Mouse (Mus musculus) liver, postnatal 0 days (tissue): ENCODE measurements around the gene Cldn10. TPM values are rescaled to one million over a fixed set of nuclear protein-coding genes. Genes with fewer than 3 reads are reported as not detected.
"Not testable (repeated sequence)": the region's sequence is repeated elsewhere in the genome, so short reads cannot be mapped to it uniquely, and the experiment has no call there.

ENCODE experiments used
- ATAC-seq: fragments of 200-750 bp; cut with Nextera tagmentation; 2 replicates; pipeline ENCODE4 v1.8.0; 2017; ENCODE audit warnings: mild to moderate bottlenecking, moderate library complexity
- DNase-seq: peaks from one replicate; pipeline ENCODE4 v3.0.0-alpha.2; 2016
- H3K27ac ChIP-seq: fragments of 300-500 bp; sonication (generic); 2 replicates; pipeline ENCODE4 v1.5.1; 2014; ENCODE audit warnings: antibody characterized with exemption, moderate library complexity, mild to moderate bottlenecking, low read depth
- H3K27me3 ChIP-seq: fragments of 300-500 bp; sonication (generic); 2 replicates; pipeline ENCODE4 v1.6.1; 2014; ENCODE audit warnings: low read length, control low read depth, mixed read lengths; ENCODE audit not compliant: insufficient read depth
- H3K36me3 ChIP-seq: fragments of 300-500 bp; sonication (generic); replicated peaks from 2 replicates; pipeline ENCODE4 v1.6.1; 2014; ENCODE audit warnings: mild to moderate bottlenecking, control low read depth, low read length, moderate library complexity, mixed read lengths; ENCODE audit not compliant: insufficient read depth
- H3K4me1 ChIP-seq: fragments of 300-500 bp; sonication (generic); 2 replicates; pipeline ENCODE4 v1.6.1; 2014; ENCODE audit warnings: antibody characterized with exemption, mild to moderate bottlenecking, control low read depth; ENCODE audit not compliant: insufficient read depth
- H3K4me2 ChIP-seq: fragments of 300-500 bp; sonication (generic); 2 replicates; pipeline ENCODE4 v1.6.1; 2014; ENCODE audit warnings: low read depth, mild to moderate bottlenecking, low read length, moderate library complexity, mixed read lengths
- H3K4me3 ChIP-seq: fragments of 300-500 bp; sonication (generic); 2 replicates; pipeline ENCODE4 v1.5.1; 2014; ENCODE audit warnings: low read depth, low read length
- H3K9ac ChIP-seq: fragments of 300-500 bp; sonication (generic); replicated peaks from 2 replicates; pipeline ENCODE4 v1.6.1; 2014; ENCODE audit warnings: mild to moderate bottlenecking, moderate library complexity
- H3K9me3 ChIP-seq: fragments of 300-500 bp; sonication (generic); 2 replicates; pipeline ENCODE4 v1.6.1; 2016; ENCODE audit warnings: mild to moderate bottlenecking, control low read depth, low read length, mixed read lengths
- CTCF ChIP-seq: sonication (generic); IDR thresholded peaks from 2 replicates; pipeline ENCODE4 v1.5.1; 2016; ENCODE audit warnings: antibody characterized with exemption, low read depth
- EP300 ChIP-seq: IDR thresholded peaks from 2 replicates; pipeline ENCODE4 v1.6.1; 2016; ENCODE audit warnings: antibody characterized with exemption, low read depth, mild to moderate bottlenecking
- WGBS: fragments of 180-500 bp; shearing (Covaris S2); extraction: QIAGEN DNeasy Blood & Tissue Kit; methylation state at CpG from one replicate; pipeline ENCODE4 v1.1.7; 2014; ENCODE audit not compliant: insufficient replicate concordance; 5-methylcytosine and 5-hydroxymethylcytosine counted together
- polyA plus RNA-seq: library from polyadenylated mRNA; unstranded; fragments of >200 nt; fragmentation: Nextera tagmentation; extraction: Ambion mirVana; gene quantifications from 2 replicates; pipeline ENCODE4 v1.2.1, GENCODE M21; 2015

Cldn10 gene
- polyA plus RNA-seq, 1 experiment from 2014 or later = 0.61 TPM

DNA sequence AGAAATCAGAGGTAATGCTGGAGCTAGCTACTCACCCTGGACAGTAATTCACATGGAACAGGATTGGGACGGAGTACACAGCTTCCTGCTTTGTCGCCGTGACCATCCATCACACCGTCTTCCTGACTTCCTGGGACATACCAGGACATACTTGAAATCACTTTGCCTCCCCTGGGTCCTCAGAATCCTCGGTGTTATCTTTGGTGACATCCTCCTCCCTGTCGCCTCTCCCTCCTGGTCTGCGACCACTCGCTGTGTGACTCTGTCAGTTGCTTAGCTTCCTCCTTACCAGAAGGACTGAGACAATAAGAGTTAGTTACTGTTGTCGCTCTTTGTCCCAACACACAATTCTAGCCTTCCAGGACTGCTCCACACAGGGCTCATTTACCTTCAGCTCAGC lies 9.6 kb downstream of the Cldn10 start:
- 37% methylated on average over 9 of the region's 9 CpGs for WGBS
- Histone ChIP-seq H3K4me1 (peaks cover 55% of the 10 kb centered on the region), H3K4me2 (peak overlapping the region; percentile 63), H3K36me3 (no peaks in the 10 kb centered on the region), H3K9me3 (no peaks in the 10 kb centered on the region), H3K9ac (peak overlapping the region; percentile 66; the same call in 1 of the 2 replicates), H3K27me3 (no peaks in the 10 kb centered on the region), H3K4me3 (peak overlapping the region; percentile 11; the same call in 1 of the 2 replicates), H3K27ac (peak overlapping the region; percentile 98)
- DNase-seq = no peak
- no peak for TF ChIP-seq EP300
- TF ChIP-seq CTCF = no peak
- no peak for ATAC-seq

DNA sequence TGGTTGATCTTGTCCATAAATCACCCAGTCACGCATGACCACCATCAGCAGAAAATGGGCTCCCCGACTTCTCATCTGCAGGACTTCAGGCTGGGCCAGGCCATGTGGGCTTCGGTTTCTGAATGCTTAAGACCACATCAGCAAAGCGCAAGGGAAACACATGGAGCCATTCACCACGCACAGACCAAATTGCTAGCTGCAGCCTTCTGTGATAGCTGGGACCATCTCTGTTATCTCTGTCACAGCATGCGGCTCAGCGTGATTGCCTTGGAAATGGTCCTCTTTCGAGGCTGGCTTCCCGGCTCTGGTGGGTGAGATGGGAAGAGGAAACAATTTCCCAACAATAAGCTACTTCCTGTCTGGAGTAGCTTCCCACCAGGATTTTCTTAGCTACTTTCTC lies 12.2 kb downstream of the Cldn10 start:
- 26% methylated on average over 9 of the region's 9 CpGs for WGBS
- H3K9me3 ChIP-seq = no peaks in the 10 kb centered on the region
- no peaks in the 10 kb centered on the region for H3K27me3 ChIP-seq
- DNase-seq = no peak
- no peak overlapping the region for H3K4me2 ChIP-seq
- peaks cover 47% of the 10 kb centered on the region for H3K4me1 ChIP-seq
- no peak overlapping the region for H3K9ac ChIP-seq
- no peak for ATAC-seq
- H3K36me3 ChIP-seq = no peaks in the 10 kb centered on the region
- TF ChIP-seq CTCF (no peak), EP300 (peak; percentile 61; the same call in 1 of the 2 replicates)
- no peak overlapping the region for H3K4me3 ChIP-seq
- no peak overlapping the region for H3K27ac ChIP-seq

DNA sequence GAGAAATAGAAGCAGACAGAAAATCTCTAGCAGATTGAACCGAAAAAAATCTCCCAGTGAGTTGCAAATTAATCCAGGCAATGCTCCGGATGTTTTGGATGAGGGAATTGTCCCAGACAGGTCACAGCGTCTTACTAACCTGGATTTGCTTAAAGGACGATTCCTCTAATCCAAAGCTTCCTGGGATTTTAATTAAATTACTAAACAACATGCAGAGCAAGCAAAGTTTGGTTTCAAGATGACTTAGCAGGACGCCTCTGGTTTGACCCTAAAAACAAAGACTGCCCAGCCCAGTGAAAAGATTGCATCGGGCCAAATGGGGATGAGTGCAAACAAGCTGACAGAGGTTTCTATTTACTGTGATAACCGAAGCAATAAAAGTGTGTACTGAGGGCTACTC lies 16.2 kb downstream of the Cldn10 start:
- ATAC-seq (no peak), DNase-seq (no peak)
- H3K9me3 ChIP-seq = no peaks in the 10 kb centered on the region
- WGBS = 58% methylated on average over 7 of the region's 7 CpGs
- H3K36me3 ChIP-seq = no peaks in the 10 kb centered on the region
- H3K27me3 ChIP-seq = no peaks in the 10 kb centered on the region
- no peak for TF ChIP-seq EP300
- TF ChIP-seq CTCF = no peak
- no peak overlapping the region for H3K4me2 ChIP-seq
- H3K4me3 ChIP-seq = no peak overlapping the region
- no peak overlapping the region for H3K27ac ChIP-seq
- H3K9ac ChIP-seq = no peak overlapping the region
- H3K4me1 ChIP-seq = peaks cover 19% of the 10 kb centered on the region

DNA sequence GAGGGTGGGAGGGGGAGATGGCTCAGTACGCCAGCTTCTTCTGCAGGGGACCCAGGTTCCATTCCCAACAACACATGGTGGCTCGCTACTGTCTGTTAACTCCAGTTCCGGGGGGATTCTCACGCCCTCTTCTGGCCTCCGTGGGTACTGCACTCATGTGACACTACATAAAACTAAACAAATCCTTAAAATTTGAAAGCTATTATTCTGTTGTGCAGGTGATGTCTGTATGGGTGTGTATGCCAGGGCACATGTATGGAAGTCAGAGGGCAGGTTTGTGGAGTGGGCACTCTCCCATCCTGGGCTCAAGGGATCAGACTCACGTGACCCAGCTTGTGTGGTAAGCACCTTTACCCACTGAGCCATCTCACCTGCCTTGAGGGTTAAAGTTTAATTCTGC lies 16.6 kb downstream of the Cldn10 start:
- no peak for ATAC-seq
- H3K4me3 ChIP-seq = no peak overlapping the region
- peak; percentile 67 for DNase-seq

DNA sequence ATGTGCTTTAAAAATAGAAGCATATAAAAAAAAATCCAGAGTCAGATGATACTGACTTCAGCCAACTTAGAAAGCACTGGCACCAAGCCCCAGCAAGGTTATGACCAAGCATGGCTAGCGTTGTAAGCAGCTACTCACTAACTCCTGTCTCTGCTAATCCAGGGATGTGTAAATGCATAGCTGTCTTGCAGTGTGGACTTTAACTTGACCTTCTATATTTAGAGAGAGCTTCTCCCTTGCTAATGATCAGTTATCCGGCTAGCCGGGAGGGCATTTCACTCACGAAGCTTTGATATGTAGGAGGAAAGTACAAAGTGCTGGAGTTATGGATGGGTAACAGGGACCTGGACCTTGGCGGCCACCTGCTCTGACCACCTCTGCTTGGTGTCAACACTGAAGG lies 19.9 kb downstream of the Cldn10 start:
- DNase-seq (no peak), ATAC-seq (no peak)
- Histone ChIP-seq H3K9ac (no peak overlapping the region), H3K4me2 (peak overlapping the region; percentile 43; the same call in 1 of the 2 replicates), H3K4me1 (peaks cover 4% of the 10 kb centered on the region; the same call in 1 of the 2 replicates), H3K27ac (no peak overlapping the region), H3K36me3 (no peaks in the 10 kb centered on the region), H3K9me3 (no peaks in the 10 kb centered on the region), H3K4me3 (no peak overlapping the region), H3K27me3 (no peaks in the 10 kb centered on the region)
- 85% methylated on average over 5 of the region's 5 CpGs for WGBS
- TF ChIP-seq EP300 (no peak), CTCF (no peak)

More for the DNA sequence above, 16.6 kb downstream of the Cldn10 start:
- no peak overlapping the region for H3K27ac ChIP-seq
- TF ChIP-seq CTCF (peak; percentile 81), EP300 (no peak)
- H3K4me1 ChIP-seq = peaks cover 15% of the 10 kb centered on the region
- H3K27me3 ChIP-seq = no peaks in the 10 kb centered on the region
- H3K9me3 ChIP-seq = no peaks in the 10 kb centered on the region
- no peaks in the 10 kb centered on the region for H3K36me3 ChIP-seq
- no peak overlapping the region for H3K9ac ChIP-seq
- H3K4me2 ChIP-seq = no peak overlapping the region
- 37% methylated on average over 6 of the region's 6 CpGs for whole genome bisulfite sequencing

DNA sequence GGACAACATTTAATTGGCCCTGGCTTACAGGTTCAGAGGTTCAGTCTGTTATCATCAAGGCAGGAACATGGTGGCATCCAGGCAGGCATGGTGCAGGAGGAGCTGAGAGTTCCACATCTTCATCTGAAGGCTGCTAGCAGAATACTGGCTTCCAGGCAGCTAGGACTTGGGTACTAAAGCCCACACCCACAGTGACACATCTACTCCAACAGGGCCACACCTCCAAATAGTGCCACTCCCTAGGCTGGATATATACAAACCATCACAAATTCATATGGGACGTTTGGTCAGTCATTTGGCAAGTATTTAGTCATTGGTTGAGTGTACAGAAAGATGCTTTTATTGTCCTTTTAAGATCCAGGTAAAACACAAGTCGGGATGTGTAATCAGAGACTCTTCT lies 20.5 kb downstream of the Cldn10 start:
- ATAC-seq = peak; percentile 69
- WGBS = 75% methylated on average over 2 of the region's 2 CpGs
- H3K9me3 ChIP-seq, DNase-seq, H3K27ac ChIP-seq, H3K4me1 ChIP-seq, H3K27me3 ChIP-seq, H3K9ac ChIP-seq, H3K4me3 ChIP-seq, H3K36me3 ChIP-seq: not testable (repeated sequence)
- H3K4me2 ChIP-seq = peak overlapping the region; percentile 43; the same call in 1 of the 2 replicates

DNA sequence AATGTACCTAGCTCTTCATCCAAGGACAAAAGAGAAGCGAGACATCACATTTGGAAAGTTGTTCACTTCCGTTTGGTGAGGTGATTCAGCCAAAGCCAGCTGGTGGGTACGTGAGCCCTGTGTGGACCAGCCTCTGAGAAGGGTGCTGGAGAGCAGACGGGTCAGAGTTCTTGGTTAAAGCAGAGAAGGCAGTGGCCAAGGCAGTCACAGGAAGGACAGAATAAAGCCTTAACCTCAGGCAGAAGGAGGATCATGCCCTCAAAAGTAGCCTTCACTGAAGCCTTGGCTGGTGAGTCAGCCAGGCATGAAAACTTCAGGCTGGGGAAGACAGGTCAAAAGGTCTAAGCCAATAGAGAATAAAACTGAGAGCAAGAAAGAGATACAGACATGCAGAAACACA lies 22.0 kb downstream of the Cldn10 start:
- ATAC-seq = no peak
- no peak for TF ChIP-seq EP300
- TF ChIP-seq CTCF = no peak
- H3K36me3 ChIP-seq = no peaks in the 10 kb centered on the region
- 74% methylated on average over 4 of the region's 4 CpGs for WGBS
- no peak overlapping the region; the same call in 1 of the 2 replicates for H3K4me3 ChIP-seq
- H3K9ac ChIP-seq = no peak overlapping the region
- H3K27me3 ChIP-seq = no peaks in the 10 kb centered on the region
- H3K9me3 ChIP-seq = no peaks in the 10 kb centered on the region
- H3K4me2 ChIP-seq = 0 out of 2 replicates have a peak overlapping the region, but pooled peaks have one; percentile 22
- H3K27ac ChIP-seq = no peak overlapping the region
- DNase-seq = no peak
- peaks cover 4% of the 10 kb centered on the region; the same call in 1 of the 2 replicates for H3K4me1 ChIP-seq

DNA sequence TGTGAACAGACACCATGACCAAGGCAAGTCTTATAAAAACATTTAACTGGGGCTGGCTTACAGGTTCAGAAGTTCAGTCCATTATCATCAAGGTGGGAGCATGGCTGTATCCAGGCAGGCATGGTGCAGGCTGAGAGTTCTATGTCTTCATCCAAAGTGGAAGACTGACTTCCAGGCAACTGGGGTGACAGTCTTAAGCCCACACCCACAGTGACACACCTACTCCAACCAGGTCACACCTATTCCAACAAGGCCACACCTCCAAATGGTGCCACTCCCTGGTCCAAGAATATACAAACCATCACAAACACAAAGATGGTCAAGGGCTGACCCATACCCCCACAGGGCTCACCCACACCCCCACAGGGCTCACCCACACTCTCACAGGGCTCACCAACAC lies 23.5 kb downstream of the Cldn10 start:
- not testable (repeated sequence) for H3K9me3 ChIP-seq, H3K9ac ChIP-seq, DNase-seq, H3K4me1 ChIP-seq, H3K36me3 ChIP-seq, H3K27ac ChIP-seq, H3K27me3 ChIP-seq, H3K4me3 ChIP-seq, H3K4me2 ChIP-seq
- peak; percentile 51 for ATAC-seq
